Mouse (Mus musculus): Measurements from ENCODE around the gene Laptm5. TPM values are rescaled to one million over a fixed set of nuclear protein-coding genes. Genes with fewer than 3 reads are reported as not detected.
A peak's percentile ranks its signal among the peaks of the same experiment; 100 is the strongest.

Laptm5 gene
- polyA plus RNA-seq, 1 experiment from 2014 or later: 21.6 TPM

- peak; percentile 81 for ATAC-seq (replicated peaks)
- Histone ChIP-seq H3K36me3 (no peaks in the 10 kb centered on the region), H3K4me2 (replicated peaks) (0 out of 2 replicates have a peak overlapping the region, but pooled peaks have one; percentile 7), H3K27me3 (no peaks in the 10 kb centered on the region), H3K4me3 (no peak overlapping the region), H3K9me3 (no peaks in the 10 kb centered on the region), H3K4me1 (peaks cover 19% of the 10 kb centered on the region), H3K9ac (replicated peaks) (no peak overlapping the region), H3K27ac (replicated peaks) (peak overlapping the region; percentile 89)
- WGBS: 12% methylated on average over 19 of the region's 19 CpGs
Observed at GRCm38 (mm10) chr4:130973332-130974263, 60.7 kb downstream of the Laptm5 start.

DNA sequence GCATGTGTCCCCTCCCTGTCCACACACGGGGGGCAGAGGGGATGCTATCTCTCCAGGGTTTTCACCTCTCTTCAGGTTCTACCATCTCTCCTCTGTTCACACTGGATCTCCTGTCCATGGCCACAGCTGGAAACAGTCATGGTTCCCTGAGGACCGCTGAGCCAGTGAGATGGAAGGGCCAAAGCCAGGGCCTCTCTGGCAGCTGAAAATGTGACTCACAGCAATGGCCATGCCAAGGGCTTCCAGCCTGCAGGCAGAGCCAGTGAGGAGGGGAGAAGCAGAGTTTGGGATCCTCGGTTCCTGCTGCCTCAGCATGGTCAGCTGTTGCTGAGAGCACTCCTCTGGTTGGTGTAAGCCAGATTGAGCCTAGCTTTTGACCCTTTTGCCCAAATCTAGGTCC lies 66.1 kb downstream of the Laptm5 start:
- ATAC-seq (replicated peaks): no peak
- Histone ChIP-seq H3K4me3 (no peak overlapping the region), H3K27me3 (no peaks in the 10 kb centered on the region), H3K36me3 (no peaks in the 10 kb centered on the region), H3K4me2 (replicated peaks) (no peak overlapping the region), H3K9ac (replicated peaks) (no peak overlapping the region), H3K4me1 (no peaks in the 10 kb centered on the region), H3K27ac (replicated peaks) (no peak overlapping the region), H3K9me3 (no peaks in the 10 kb centered on the region)
- WGBS: 84% methylated on average over 3 of the region's 3 CpGs

DNA sequence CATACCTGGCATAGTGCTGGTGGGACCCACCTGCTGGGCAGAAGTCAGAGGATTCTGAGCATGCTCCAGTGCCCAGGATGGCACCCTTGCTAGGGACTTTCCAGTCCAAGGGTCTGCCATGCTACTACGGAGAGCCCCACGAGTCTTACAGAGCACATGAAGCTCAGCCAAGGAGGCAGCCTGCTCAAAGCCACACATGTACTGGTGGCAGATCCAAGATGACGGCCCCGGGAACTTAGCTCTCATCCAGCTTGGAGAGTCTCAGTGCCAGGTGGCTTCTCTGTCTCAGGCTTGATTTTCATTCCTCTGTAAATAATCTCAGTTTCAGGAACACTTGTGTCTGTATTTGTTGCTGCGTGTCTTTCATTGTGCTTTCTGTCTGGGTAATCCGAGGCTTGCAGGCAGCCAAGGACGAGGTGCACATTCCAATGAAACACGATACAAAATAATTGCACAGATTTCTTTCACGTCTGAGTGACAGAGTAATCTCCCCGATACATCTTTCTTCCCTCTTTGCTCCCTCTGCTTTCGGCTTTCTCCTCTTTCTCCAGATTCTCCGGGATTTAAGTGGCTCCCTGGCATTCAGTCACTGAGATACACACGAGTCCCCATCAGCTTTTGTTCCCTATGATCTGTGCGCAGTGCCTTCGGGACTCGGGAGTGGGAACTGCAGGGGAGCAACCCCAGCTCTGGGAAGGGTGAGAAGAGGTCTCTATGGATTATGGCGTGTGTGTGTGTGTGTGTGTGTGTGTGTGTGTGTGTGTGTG lies 71.7 kb downstream of the Laptm5 start:
- H3K4me2 ChIP-seq (replicated peaks): peak overlapping the region; percentile 7; the same call in 1 of the 2 replicates

More for the DNA sequence above, 71.7 kb downstream of the Laptm5 start:
- peak; percentile 67; the same call in 1 of the 2 replicates for ATAC-seq (replicated peaks)
- H3K27ac ChIP-seq (replicated peaks): peak overlapping the region; percentile 80
- no peak overlapping the region for H3K9ac ChIP-seq (replicated peaks)
- H3K9me3 ChIP-seq: no peaks in the 10 kb centered on the region
- H3K27me3 ChIP-seq: no peaks in the 10 kb centered on the region
- 20% methylated on average over 17 of the region's 17 CpGs for WGBS
- no peak overlapping the region for H3K4me3 ChIP-seq
- peaks cover 21% of the 10 kb centered on the region for H3K4me1 ChIP-seq
- H3K36me3 ChIP-seq: no peaks in the 10 kb centered on the region

Other genes with a start within 250 kb of the Laptm5 start
- gene Pum1, start 249.8 kb upstream of the Laptm5 start, polyA plus RNA-seq (2015; fragmentation: Nextera tagmentation; extraction: Ambion mirVana): 129 TPM in 2 replicates
- 84.9 and 85.7 TPM in 2 replicates for gene Sdc3, start 120.6 kb upstream of the Laptm5 start, polyA plus RNA-seq (2015; fragmentation: Nextera tagmentation; extraction: Ambion mirVana)
- not detected in 2 replicates for gene Matn1, start 31.3 kb downstream of the Laptm5 start, polyA plus RNA-seq (2015; fragmentation: Nextera tagmentation; extraction: Ambion mirVana)

All from forebrain, embryonic 15.5 days (tissue).